Mouse (Mus musculus) G1E (cell line): ENCODE results near the gene Fgfr2. TPM values are rescaled to one million over a fixed set of nuclear protein-coding genes. Genes with fewer than 3 reads are reported as not detected.

ENCODE experiments used
- ATAC-seq: 2 replicates; pipeline ENCODE4 v1.8.0; 2016; ENCODE audit warnings: mild to moderate bottlenecking; ENCODE audit not compliant: insufficient number of reproducible peaks, poor library complexity, low FRiP score, severe bottlenecking; ENCODE audit errors: extremely low read depth
- DNase-seq: peaks from one replicate; pipeline ENCODE4 v3.0.0; 2012; ENCODE audit warnings: low spot score
- H3K27me3 ChIP-seq: 2 replicates; pipeline ENCODE4 v1.6.1; 2012; ENCODE audit warnings: mild to moderate bottlenecking, low read length, inconsistent platforms; ENCODE audit not compliant: insufficient read depth
- H3K36me3 ChIP-seq: replicated peaks from 2 replicates; pipeline ENCODE3; 2012; ENCODE audit warnings: mild to moderate bottlenecking, inconsistent platforms
- H3K4me1 ChIP-seq: 2 replicates; pipeline ENCODE4 v1.6.1; 2012; ENCODE audit warnings: low read depth, low read length, inconsistent platforms, mixed read lengths; ENCODE audit not compliant: insufficient read depth
- H3K4me3 ChIP-seq: 2 replicates; pipeline ENCODE4 v1.5.1; 2012; ENCODE audit warnings: low read depth, mild to moderate bottlenecking, inconsistent platforms, low read length, moderate library complexity, mixed read lengths
- H3K9me3 ChIP-seq: replicated peaks from 2 replicates; pipeline ENCODE4 v1.6.1; 2012; ENCODE audit warnings: inconsistent platforms
- CTCF ChIP-seq: IDR thresholded peaks from 2 replicates; pipeline ENCODE4 v1.5.1; 2012; ENCODE audit warnings: low read depth, low read length, inconsistent platforms, mixed read lengths
- GATA1 ChIP-seq: IDR thresholded peaks from 2 replicates; pipeline ENCODE4 v1.6.1; 2012; ENCODE audit warnings: borderline replicate concordance, low read length, inconsistent platforms, mixed read lengths
- GATA2 ChIP-seq: IDR thresholded peaks from 2 replicates; pipeline ENCODE4 v1.6.1; 2012; ENCODE audit warnings: low read depth, low read length, inconsistent platforms, borderline replicate concordance
- POLR2AphosphoS5 ChIP-seq: IDR thresholded peaks from 2 replicates; pipeline ENCODE4 v1.6.1; 2012; ENCODE audit warnings: low read depth, low read length, inconsistent platforms; ENCODE audit not compliant: insufficient replicate concordance
- TAL1 ChIP-seq: conservative IDR thresholded peaks from 2 replicates; pipeline ENCODE4 v1.6.1; 2012; ENCODE audit warnings: low read depth, low read length, inconsistent platforms, mixed read lengths
- polyA plus RNA-seq: library from polyadenylated mRNA; stranded (reverse); fragments of >175 nt; gene quantifications from 2 replicates; pipeline ENCODE4 v1.2.3, GENCODE M21; 2012
- total RNA-seq, 2 experiments: library from RNA; stranded (forward) in 1 of 2; stranded (reverse) in 1 of 2; fragments of 200-1000 nt in 1 of 2; fragments of >200 nt in 1 of 2; fragmentation: Nextera tagmentation in 1 of 2; gene quantifications; 2 replicates each; pipeline ENCODE4 v1.2.3; 2014 to 2017

The Fgfr2 gene
- total and polyA plus RNA-seq, 3 experiments: 0.22 TPM; not detected in 2

- TF ChIP-seq GATA2 (no peak), GATA1 (no peak), TAL1 (no peak), CTCF (no peak), POLR2AphosphoS5 (no peak)
- ATAC-seq (no peak), DNase-seq (no peak)
- H3K4me1 ChIP-seq: no peaks in the 10 kb centered on the region
- no peaks in the 10 kb centered on the region for H3K27me3 ChIP-seq
- H3K4me3 ChIP-seq: no peak overlapping the region
- H3K36me3 ChIP-seq: no peaks in the 10 kb centered on the region
- H3K9me3 ChIP-seq: peaks cover 90% of the 10 kb centered on the region
Observed at GRCm38 (mm10) chr7:132245730-132246129, 877.4 kb downstream of the Fgfr2 start.

GRCm38 (mm10) chr7:132244637-132245036 is 878.5 kb downstream of the Fgfr2 start:
- TF ChIP-seq GATA1 (no peak), GATA2 (no peak), POLR2AphosphoS5 (no peak), CTCF (no peak), TAL1 (no peak)
- ATAC-seq (no peak), DNase-seq (no peak)
- Histone ChIP-seq H3K9me3 (peaks cover 91% of the 10 kb centered on the region), H3K4me3 (no peak overlapping the region), H3K27me3 (no peaks in the 10 kb centered on the region), H3K4me1 (no peaks in the 10 kb centered on the region), H3K36me3 (no peaks in the 10 kb centered on the region)

- TF ChIP-seq GATA1 (no peak), GATA2 (no peak), POLR2AphosphoS5 (no peak), TAL1 (no peak), CTCF (no peak)
- H3K4me1 ChIP-seq: no peaks in the 10 kb centered on the region
- peaks cover 89% of the 10 kb centered on the region for H3K9me3 ChIP-seq
- ATAC-seq (no peak), DNase-seq (no peak)
- H3K4me3 ChIP-seq: no peak overlapping the region
- no peaks in the 10 kb centered on the region for H3K27me3 ChIP-seq
- no peaks in the 10 kb centered on the region for H3K36me3 ChIP-seq
Observed at GRCm38 (mm10) chr7:132243225-132243624, 879.9 kb downstream of the Fgfr2 start.

- H3K36me3 ChIP-seq: no peaks in the 10 kb centered on the region
- DNase-seq: no peak
Observed at GRCm38 (mm10) chr7:132242617-132243141, 880.5 kb downstream of the Fgfr2 start.

GRCm38 (mm10) chr7:132238921-132239320 is 884.2 kb downstream of the Fgfr2 start:
- Histone ChIP-seq H3K36me3 (no peaks in the 10 kb centered on the region), H3K27me3 (no peaks in the 10 kb centered on the region), H3K4me1 (no peaks in the 10 kb centered on the region), H3K4me3 (no peak overlapping the region), H3K9me3 (peaks cover 87% of the 10 kb centered on the region)
- ATAC-seq (no peak), DNase-seq (no peak)
- no peak for TF ChIP-seq GATA2
- no peak for TF ChIP-seq TAL1
- no peak for TF ChIP-seq POLR2AphosphoS5
- TF ChIP-seq GATA1: no peak
- TF ChIP-seq CTCF: no peak

More at GRCm38 (mm10) chr7:132242617-132243141, 880.5 kb downstream of the Fgfr2 start:
- TF ChIP-seq POLR2AphosphoS5 (no peak), GATA1 (no peak), GATA2 (no peak), CTCF (no peak), TAL1 (no peak)
- no peaks in the 10 kb centered on the region for H3K27me3 ChIP-seq
- no peaks in the 10 kb centered on the region for H3K4me1 ChIP-seq
- H3K9me3 ChIP-seq: peaks cover 90% of the 10 kb centered on the region
- no peak overlapping the region for H3K4me3 ChIP-seq
- no peak for ATAC-seq

GRCm38 (mm10) chr7:132237191-132237590 is 886.0 kb downstream of the Fgfr2 start:
- no peak for ATAC-seq
- H3K4me1 ChIP-seq: no peaks in the 10 kb centered on the region
- no peak overlapping the region for H3K4me3 ChIP-seq
- no peaks in the 10 kb centered on the region for H3K36me3 ChIP-seq
- H3K27me3 ChIP-seq: no peaks in the 10 kb centered on the region
- DNase-seq: no peak
- TF ChIP-seq GATA1: no peak
- TF ChIP-seq POLR2AphosphoS5: no peak
- no peak for TF ChIP-seq CTCF
- H3K9me3 ChIP-seq: peaks cover 86% of the 10 kb centered on the region

- Histone ChIP-seq H3K27me3 (no peaks in the 10 kb centered on the region), H3K4me1 (no peaks in the 10 kb centered on the region), H3K36me3 (no peaks in the 10 kb centered on the region), H3K9me3 (peaks cover 86% of the 10 kb centered on the region), H3K4me3 (no peak overlapping the region)
- TF ChIP-seq POLR2AphosphoS5 (no peak), GATA2 (no peak), GATA1 (no peak), CTCF (no peak), TAL1 (no peak)
- DNase-seq: no peak
- ATAC-seq: no peak
Observed at GRCm38 (mm10) chr7:132236789-132237188, 886.4 kb downstream of the Fgfr2 start.
